Comparison of ENCODE assay signal across 9 mouse cellular contexts in genomic region chr2:92491950-92492501, GRCm38 (mm10). TPM values are rescaled to one million over a fixed set of nuclear protein-coding genes. Genes with fewer than 3 reads are reported as not detected.
A peak's percentile ranks its signal among the peaks of the same experiment; 100 is the strongest.
DNase-seq lines count a peak whose midpoint lies in the region; ATAC-seq and TF ChIP-seq lines count a peak whose summit lies in the region.
"Had no signal": no experiment of that assay in that cellular context is flagged by ENCODE, and none has a peak within 500 bp of the region (broad histone marks: within the 10 kb centered on the region; RNA-seq: fewer than 3 reads in every experiment).

No protein-coding gene starts in this region.

- H3K9me3 ChIP-seq in hindbrain, postnatal 0 days (ENCODE audit: low read length), result no peaks in the 10 kb centered on the region
- no peaks in the 10 kb centered on the region for H3K9me3 ChIP-seq in hindbrain, embryonic 13.5 days
- no peaks in the 10 kb centered on the region for H3K9me3 ChIP-seq in lung, embryonic 16.5 days (ENCODE audit: control insufficient read depth, low read length)
- H3K9me3 ChIP-seq in hindbrain, embryonic 10.5 days, result no peaks in the 10 kb centered on the region
- H3K9me3 ChIP-seq: megakaryocyte, embryonic 14.5 days had no signal

- H3K36me3 ChIP-seq in hindbrain, postnatal 0 days (ENCODE audit: insufficient read depth, low read length), result no peaks in the 10 kb centered on the region
- no peaks in the 10 kb centered on the region for H3K36me3 ChIP-seq in hindbrain, embryonic 13.5 days
- no peaks in the 10 kb centered on the region for H3K36me3 ChIP-seq in lung, embryonic 16.5 days (ENCODE audit: control insufficient read depth, insufficient read depth, low read length)
- no peaks in the 10 kb centered on the region for H3K36me3 ChIP-seq in hindbrain, embryonic 10.5 days

- H3K27me3 ChIP-seq in hindbrain, postnatal 0 days (ENCODE audit: insufficient read depth, low read length), result no peaks in the 10 kb centered on the region
- 0 out of 2 replicates have a peak, but pooled peaks cover 7% of the 10 kb centered on the region for H3K27me3 ChIP-seq in hindbrain, embryonic 13.5 days
- H3K27me3 ChIP-seq in Patski, result no peaks in the 10 kb centered on the region
- H3K27me3 ChIP-seq in lung, embryonic 16.5 days (ENCODE audit: control insufficient read depth, insufficient read depth, low read depth, low read length), result no peaks in the 10 kb centered on the region; the same call in 1 of the 2 replicates
- H3K27me3 ChIP-seq in hindbrain, embryonic 10.5 days (ENCODE audit: insufficient read depth, poor library complexity, severe bottlenecking), result peaks cover 33% of the 10 kb centered on the region

- no peak for TF ChIP-seq CTCF in hindbrain, postnatal 0 days (IDR thresholded peaks at IDR 0.05; ENCODE audit: low read depth)
- TF ChIP-seq CTCF in Patski (IDR thresholded peaks at IDR 0.05), result no peak

- DNase-seq in hindbrain, postnatal 0 days (ENCODE audit: low spot score), result peak; percentile 67
- peak; percentile 90 for DNase-seq in Patski (ENCODE audit: low read depth, low spot score)
- DNase-seq in heart, postnatal 14 days, result peak; percentile 62 to 67
- no peak for DNase-seq in c-Kit-positive CD71-positive TER-119-positive erythroid progenitor cells, embryonic 14.5 days (ENCODE audit: low spot score)
- no peak for DNase-seq in hindbrain, embryonic 10.5 days (ENCODE audit: low spot score)

- 0 out of 2 replicates have a peak, but pooled peaks cover 5% of the 10 kb centered on the region for H3K4me1 ChIP-seq in hindbrain, postnatal 0 days (ENCODE audit: insufficient read depth, low read length)
- H3K4me1 ChIP-seq in hindbrain, embryonic 13.5 days (replicated peaks), result peaks cover 45% of the 10 kb centered on the region
- peaks cover 23% of the 10 kb centered on the region for H3K4me1 ChIP-seq in lung, embryonic 16.5 days (replicated peaks; ENCODE audit: control insufficient read depth, insufficient read depth, low read length)
- H3K4me1 ChIP-seq in hindbrain, embryonic 10.5 days (replicated peaks), result peaks cover 31% of the 10 kb centered on the region

- intact Hi-C loops in heart, postnatal 14 days (cut with DNase I), result no loop called here

- CTCF ChIA-PET in Patski (lab: Charles Lee), result interaction anchor here (1.0 kb wide), 1 partner anchor 504 kb away, joined by 3 read pairs; no protein-coding TSS in a partner anchor

- 33% methylated on average over 12 of the region's 12 CpGs for whole genome bisulfite sequencing in hindbrain, postnatal 0 days
- WGBS in hindbrain, embryonic 13.5 days, result 65% methylated on average over 12 of the region's 12 CpGs
- 20% methylated on average over 12 of the region's 12 CpGs for WGBS in lung, embryonic 16.5 days
- WGBS in hindbrain, embryonic 10.5 days, result 76% methylated on average over 12 of the region's 12 CpGs

- H3K27ac ChIP-seq in hindbrain, postnatal 0 days, result no peak overlapping the region
- H3K27ac ChIP-seq in hindbrain, embryonic 13.5 days, result no peak overlapping the region
- H3K27ac ChIP-seq in lung, embryonic 16.5 days (ENCODE audit: low read length), result peak overlapping the region; percentile 63; the same call in 1 of the 2 replicates
- H3K27ac ChIP-seq in hindbrain, embryonic 10.5 days, result no peak overlapping the region

- no peak overlapping the region for H3K9ac ChIP-seq in hindbrain, postnatal 0 days (replicated peaks; ENCODE audit: low read length)
- H3K9ac ChIP-seq in hindbrain, embryonic 13.5 days, result no peak overlapping the region
- no peak overlapping the region for H3K9ac ChIP-seq in lung, embryonic 16.5 days (ENCODE audit: low read length)

- ATAC-seq in hindbrain, postnatal 0 days, result no peak
- ATAC-seq in hindbrain, embryonic 13.5 days (ENCODE audit: low FRiP score), result no peak
- peak; percentile 96 for ATAC-seq in Patski
- ATAC-seq in lung, embryonic 16.5 days (ENCODE audit: low read depth), result peak; percentile 92
- ATAC-seq in CD4-positive, CD25-positive, alpha-beta regulatory T cell, adult 4 months, result no peak

- in situ Hi-C loops in Patski (cut with MboI; ENCODE audit: low pct_unique_long_range_greater_than_20kb), result loop anchor here (5.0 kb wide), 1 partner anchor 110 kb away; no protein-coding TSS in a partner anchor

- POLR2A ChIA-PET in Patski (lab: Charles Lee), result no interaction called here

- no peak overlapping the region for H3K4me2 ChIP-seq in hindbrain, postnatal 0 days (ENCODE audit: low read depth, low read length)
- no peak overlapping the region for H3K4me2 ChIP-seq in hindbrain, embryonic 13.5 days
- 0 out of 2 replicates have a peak overlapping the region, but pooled peaks have one; percentile 23 for H3K4me2 ChIP-seq in lung, embryonic 16.5 days (ENCODE audit: low read depth, low read length)

- no peak overlapping the region for H3K4me3 ChIP-seq in hindbrain, postnatal 0 days (ENCODE audit: low read length)
- H3K4me3 ChIP-seq in hindbrain, embryonic 13.5 days, result no peak overlapping the region
- H3K4me3 ChIP-seq in lung, embryonic 16.5 days (ENCODE audit: low read length), result no peak overlapping the region
- H3K4me3 ChIP-seq in hindbrain, embryonic 10.5 days, result no peak overlapping the region
- H3K4me3 ChIP-seq: megakaryocyte, embryonic 14.5 days had no signal

RNA-seq across cellular contexts. Expression of gene Slc35c1, which starts 31.7 kb away (rescaled TPM):
- total RNA-seq in hindbrain, postnatal 0 days (2014; rRNA removed), result 11.0 and 12.7 TPM in 2 replicates
- polyA plus RNA-seq in hindbrain, postnatal 0 days (2015; fragmentation: Nextera tagmentation; extraction: Ambion mirVana), result 12.7 and 16.4 TPM in 2 replicates
- polyA plus RNA-seq in hindbrain, embryonic 13.5 days (2015; fragmentation: Nextera tagmentation; extraction: Ambion mirVana), result 10.5 and 12.0 TPM in 2 replicates
- polyA plus RNA-seq in Patski (2021), result 11.0 TPM
- 1 to 10 TPM; 5.5 to 5.6 TPM for total RNA-seq in heart, postnatal 14 days (2021)
- polyA plus RNA-seq in lung, embryonic 16.5 days (2015; fragmentation: Nextera tagmentation; extraction: Ambion mirVana), result 18.7 and 19.6 TPM in 2 replicates
- polyA plus RNA-seq in CD4-positive, CD25-positive, alpha-beta regulatory T cell, adult 4 months (2017; shearing (Covaris generic)), result 10 to 100 TPM; 50.3 to 73.8 TPM
- 13.8 and 14.0 TPM in 2 replicates for polyA plus RNA-seq in hindbrain, embryonic 10.5 days (2016; fragmentation: Nextera tagmentation; extraction: Ambion mirVana)

RNA-seq across cellular contexts. Expression of gene Cry2, which starts 58.2 kb away (rescaled TPM):
- 43.8 and 45.5 TPM in 2 replicates for total RNA-seq in hindbrain, postnatal 0 days (2014; rRNA removed)
- 50.6 and 52.0 TPM in 2 replicates for polyA plus RNA-seq in hindbrain, postnatal 0 days (2015; fragmentation: Nextera tagmentation; extraction: Ambion mirVana)
- polyA plus RNA-seq in hindbrain, embryonic 13.5 days (2015; fragmentation: Nextera tagmentation; extraction: Ambion mirVana), result 36.8 and 38.5 TPM in 2 replicates
- polyA plus RNA-seq in Patski (2021), result 16.7 TPM
- total RNA-seq in heart, postnatal 14 days (2021), result 10 to 100 TPM; 20.9 to 26.6 TPM
- polyA plus RNA-seq in lung, embryonic 16.5 days (2015; fragmentation: Nextera tagmentation; extraction: Ambion mirVana), result 28.8 and 29.8 TPM in 2 replicates
- 10 to 100 TPM; 10.6 to 13.4 TPM for polyA plus RNA-seq in CD4-positive, CD25-positive, alpha-beta regulatory T cell, adult 4 months (2017; shearing (Covaris generic))
- polyA plus RNA-seq in hindbrain, embryonic 10.5 days (2016; fragmentation: Nextera tagmentation; extraction: Ambion mirVana), result 26.0 and 31.7 TPM in 2 replicates

Comparison
In these comparisons a context has a peak if more than half of its experiments do, and no peak if none do; other contexts are left out.
1. DNase-seq: peak in hindbrain, postnatal 0 days (single experiment), Patski (single experiment) and heart, postnatal 14 days (2 of 2); none in c-Kit-positive CD71-positive TER-119-positive erythroid progenitor cells, embryonic 14.5 days (single experiment) and hindbrain, embryonic 10.5 days (single experiment).
2. ATAC-seq: peak in Patski (single experiment) and lung, embryonic 16.5 days (single experiment); none in hindbrain, postnatal 0 days (single experiment), hindbrain, embryonic 13.5 days (single experiment) and CD4-positive, CD25-positive, alpha-beta regulatory T cell, adult 4 months (single experiment).